Mouse (Mus musculus): Measurements from ENCODE around the gene F11. TPM values are rescaled to one million over a fixed set of nuclear protein-coding genes. Genes with fewer than 3 reads are reported as not detected.

The F11 gene
- not detected for total RNA-seq (2021)
- long read RNA-seq, experiment 1 = 0 reads
- long read RNA-seq, experiment 2 = 0 reads

GRCm38 (mm10) chr8:45261920-45262319 is at the start of gene F11:
F11 (minus strand) TSS chr8:45262031.
- DNase-seq = no peak

- DNase-seq = no peak
These were observed 49.1 kb upstream of the F11 start for GRCm38 (mm10) chr8:45310967-45311366.

- no peak for DNase-seq
These were observed 46.5 kb upstream of the F11 start, which contains the start of gene Gm45753 for GRCm38 (mm10) chr8:45308366-45308765. Gm45753 (minus strand) TSS chr8:45308466.

- no peak for DNase-seq
These were observed 43.6 kb upstream of the F11 start for GRCm38 (mm10) chr8:45305479-45305878.

GRCm38 (mm10) chr8:45304354-45304753 is 42.5 kb upstream of the F11 start:
- DNase-seq = no peak

GRCm38 (mm10) chr8:45302390-45302789 is 40.6 kb upstream of the F11 start:
- DNase-seq = no peak

- no peak for DNase-seq
These were observed 33.4 kb upstream of the F11 start for GRCm38 (mm10) chr8:45295276-45295675.

GRCm38 (mm10) chr8:45294687-45295086 is 32.9 kb upstream of the F11 start, which contains the start of gene Klkb1:
Klkb1 (minus strand) TSS chr8:45294859.
- DNase-seq = no peak

GRCm38 (mm10) chr8:45291790-45292189 is 30.0 kb upstream of the F11 start:
- DNase-seq = no peak

GRCm38 (mm10) chr8:45281630-45282029 is 19.8 kb upstream of the F11 start:
- no peak for DNase-seq

GRCm38 (mm10) chr8:45277453-45277852 is 15.6 kb upstream of the F11 start:
- no peak for DNase-seq

- DNase-seq = no peak
These were observed 12.5 kb upstream of the F11 start for GRCm38 (mm10) chr8:45274317-45274716.

GRCm38 (mm10) chr8:45269056-45269455 is 7.2 kb upstream of the F11 start:
- DNase-seq = no peak

GRCm38 (mm10) chr8:45268485-45268884 is 6.7 kb upstream of the F11 start:
- DNase-seq = no peak

- no peak for DNase-seq
These were observed 6.0 kb upstream of the F11 start for GRCm38 (mm10) chr8:45267611-45268391.

GRCm38 (mm10) chr8:45266993-45267392 is 5.2 kb upstream of the F11 start:
- no peak for DNase-seq

GRCm38 (mm10) chr8:45264918-45265317 is 3.1 kb upstream of the F11 start:
- no peak for DNase-seq

GRCm38 (mm10) chr8:45262851-45263250 is 1.0 kb upstream of the F11 start:
- DNase-seq = no peak

GRCm38 (mm10) chr8:45258421-45258820 is 3.4 kb downstream of the F11 start:
- DNase-seq = no peak

- DNase-seq = no peak
These were observed 6.8 kb downstream of the F11 start for GRCm38 (mm10) chr8:45255040-45255439.

- no peak for DNase-seq
These were observed 7.5 kb downstream of the F11 start for GRCm38 (mm10) chr8:45254194-45254842.

GRCm38 (mm10) chr8:45253586-45253985 is 8.2 kb downstream of the F11 start:
- DNase-seq = no peak

GRCm38 (mm10) chr8:45253111-45253510 is 8.7 kb downstream of the F11 start:
- DNase-seq = no peak

GRCm38 (mm10) chr8:45246307-45246706 is 15.5 kb downstream of the F11 start:
- no peak for DNase-seq
